Mouse (Mus musculus) olfactory bulb, adult 2 months (tissue): ENCODE data around the gene Ndufs2.

Experiments used
- CTCF ChIP-seq: fragments of 200-500 bp; IDR thresholded peaks from 2 replicates; pipeline ENCODE4 v1.5.1; 2012; ENCODE audit warnings: low read depth, mild to moderate bottlenecking, low read length, moderate library complexity; ENCODE audit not compliant: insufficient read depth
- POLR2A ChIP-seq: fragments of 200-500 bp; IDR thresholded peaks from 2 replicates; pipeline ENCODE4 v1.6.1; 2012; ENCODE audit warnings: mild to moderate bottlenecking, low read depth, low read length, moderate library complexity; ENCODE audit not compliant: insufficient read depth

- TF ChIP-seq POLR2A (peak; percentile 84), CTCF (no peak)
Observed at GRCm38 (mm10) chr1:171287136-171288081, 36.2 kb upstream of the Ndufs2 start, which contains the start of gene Usp21.
